Mouse (Mus musculus) limb, embryonic 12.5 days (tissue): ENCODE measurements at regions not wholly inside any gene's neighbourhood (a gene's known extent, or its start where the extent isn't known, plus 50 kb on each side); places are given as distances from the start of the nearest gene placed in this dataset.

Source experiments
- ATAC-seq: fragments of 200-750 bp; cut with Nextera tagmentation; 2 replicates; pipeline ENCODE4 v1.8.0; 2017; ENCODE audit warnings: low read depth, moderate TSS enrichment; ENCODE audit not compliant: insufficient number of reproducible peaks, insufficient read depth, low FRiP score, low TSS enrichment
- H3K27ac ChIP-seq: fragments of 300-500 bp; sonication (generic); 2 replicates; pipeline ENCODE4 v1.5.1; 2016; ENCODE audit warnings: mild to moderate bottlenecking, moderate library complexity
- H3K27me3 ChIP-seq: fragments of 300-500 bp; sonication (generic); 2 replicates; pipeline ENCODE4 v1.6.1; 2016; ENCODE audit warnings: mild to moderate bottlenecking, moderate library complexity
- H3K36me3 ChIP-seq: fragments of 300-500 bp; sonication (generic); 2 replicates; pipeline ENCODE4 v1.6.1; 2016; ENCODE audit warnings: mild to moderate bottlenecking, moderate library complexity
- H3K4me1 ChIP-seq: fragments of 300-500 bp; sonication (generic); replicated peaks from 2 replicates; pipeline ENCODE4 v1.6.1; 2016
- H3K4me2 ChIP-seq: fragments of 300-500 bp; sonication (generic); 2 replicates; pipeline ENCODE4 v1.6.1; 2016; ENCODE audit warnings: mild to moderate bottlenecking, moderate library complexity
- H3K4me3 ChIP-seq: fragments of 300-500 bp; sonication (generic); replicated peaks from 2 replicates; pipeline ENCODE4 v1.5.1; 2016; ENCODE audit warnings: mild to moderate bottlenecking
- H3K9ac ChIP-seq: fragments of 300-500 bp; sonication (generic); replicated peaks from 2 replicates; pipeline ENCODE4 v1.6.1; 2016; ENCODE audit warnings: mild to moderate bottlenecking, moderate library complexity
- H3K9me3 ChIP-seq: fragments of 300-500 bp; sonication (generic); 2 replicates; pipeline ENCODE4 v1.6.1; 2016; ENCODE audit warnings: mild to moderate bottlenecking, moderate library complexity
- WGBS: fragments of 180-500 bp; shearing (Covaris S2); methylation state at CpG from one replicate; pipeline ENCODE4 v1.1.7; 2016; 5-methylcytosine and 5-hydroxymethylcytosine counted together

GRCm38 (mm10) chr13:60416024-60416423, 185.7 kb upstream of the Dapk1 start:
- H3K4me3 ChIP-seq: no peak overlapping the region
- H3K4me2 ChIP-seq: no peak overlapping the region
- H3K36me3 ChIP-seq: no peaks in the 10 kb centered on the region
- no peak overlapping the region for H3K9ac ChIP-seq
- ATAC-seq: no peak
- H3K4me1 ChIP-seq: peaks cover 19% of the 10 kb centered on the region
- H3K27ac ChIP-seq: peak overlapping the region; percentile 68; the same call in 1 of the 2 replicates
- H3K9me3 ChIP-seq: no peaks in the 10 kb centered on the region
- no peaks in the 10 kb centered on the region for H3K27me3 ChIP-seq
- 50% methylated on average over 1 of the region's 1 CpGs for WGBS

- Histone ChIP-seq H3K27me3 (no peaks in the 10 kb centered on the region), H3K36me3 (no peaks in the 10 kb centered on the region), H3K4me1 (peaks cover 14% of the 10 kb centered on the region), H3K4me3 (no peak overlapping the region), H3K9ac (no peak overlapping the region), H3K9me3 (no peaks in the 10 kb centered on the region), H3K27ac (peak overlapping the region; percentile 68), H3K4me2 (no peak overlapping the region)
- WGBS: 76% methylated on average over 8 of the region's 8 CpGs
- ATAC-seq: no peak
Observed at GRCm38 (mm10) chr13:60417015-60417414, 184.7 kb upstream of the Dapk1 start.

- no peak overlapping the region for H3K4me3 ChIP-seq
- peak overlapping the region; percentile 68 for H3K27ac ChIP-seq
- peaks cover 14% of the 10 kb centered on the region for H3K4me1 ChIP-seq
- H3K4me2 ChIP-seq: no peak overlapping the region
- peak; percentile 61; the same call in 1 of the 2 replicates for ATAC-seq
- H3K36me3 ChIP-seq: no peaks in the 10 kb centered on the region
- H3K27me3 ChIP-seq: no peaks in the 10 kb centered on the region
- 52% methylated on average over 14 of the region's 14 CpGs for WGBS
- no peaks in the 10 kb centered on the region for H3K9me3 ChIP-seq
- H3K9ac ChIP-seq: no peak overlapping the region
Observed at GRCm38 (mm10) chr13:60417436-60418158, 184.2 kb upstream of the Dapk1 start.

DNA sequence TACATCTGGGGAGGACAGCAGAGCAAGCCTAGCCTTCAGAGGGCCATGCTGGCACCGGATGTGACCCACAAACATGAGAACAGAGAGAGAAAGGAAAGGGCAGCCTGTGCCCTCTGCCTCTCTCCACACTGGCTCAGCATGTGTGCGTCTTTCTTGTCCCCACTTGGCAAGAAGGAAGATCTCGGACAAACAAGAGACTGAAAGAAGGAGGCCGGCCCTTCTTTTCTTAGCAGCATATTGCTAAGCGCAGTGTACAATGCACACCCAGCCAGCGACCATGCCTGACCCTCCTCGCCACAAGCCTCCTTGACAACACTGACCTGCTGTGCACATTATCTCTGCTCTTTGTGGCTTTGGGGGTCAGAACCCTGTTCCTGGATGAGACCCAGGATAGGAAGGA, 181.4 kb upstream of the Dapk1 start:
- WGBS: 82% methylated on average over 7 of the region's 7 CpGs
- Histone ChIP-seq H3K4me3 (no peak overlapping the region), H3K36me3 (no peaks in the 10 kb centered on the region), H3K27ac (no peak overlapping the region), H3K4me2 (no peak overlapping the region), H3K27me3 (no peaks in the 10 kb centered on the region), H3K9ac (no peak overlapping the region), H3K9me3 (no peaks in the 10 kb centered on the region), H3K4me1 (peaks cover 19% of the 10 kb centered on the region)
- ATAC-seq: no peak

GRCm38 (mm10) chr13:60420842-60421696, 180.7 kb upstream of the Dapk1 start:
- Histone ChIP-seq H3K9me3 (no peaks in the 10 kb centered on the region), H3K27me3 (no peaks in the 10 kb centered on the region), H3K4me1 (peaks cover 26% of the 10 kb centered on the region), H3K9ac (no peak overlapping the region), H3K36me3 (no peaks in the 10 kb centered on the region), H3K4me3 (no peak overlapping the region), H3K4me2 (no peak overlapping the region), H3K27ac (0 out of 2 replicates have a peak overlapping the region, but pooled peaks have one; percentile 0)
- no peak for ATAC-seq
- 72% methylated on average over 3 of the region's 3 CpGs for WGBS

DNA sequence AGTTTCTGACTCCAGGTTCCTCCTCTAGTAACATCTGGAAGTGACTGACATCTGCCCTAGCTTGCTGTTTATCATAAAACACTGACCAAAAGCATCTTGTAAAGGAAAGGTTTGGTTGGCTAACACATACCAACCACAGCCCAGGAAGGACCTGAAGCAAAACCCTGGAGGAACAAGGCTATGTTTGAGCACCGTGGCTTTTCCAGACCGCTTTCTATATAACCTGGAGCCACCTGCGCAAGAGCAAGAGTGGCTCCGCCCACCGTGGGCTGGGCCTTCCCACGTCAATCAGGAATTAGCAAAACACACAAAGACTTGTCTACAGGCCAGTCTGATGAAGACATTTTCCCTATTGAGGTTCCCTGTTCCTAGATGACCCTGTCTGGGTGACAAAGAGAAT, 177.5 kb upstream of the Dapk1 start:
- Histone ChIP-seq H3K9me3 (no peaks in the 10 kb centered on the region), H3K9ac (no peak overlapping the region), H3K27me3 (no peaks in the 10 kb centered on the region), H3K4me2 (no peak overlapping the region), H3K4me3 (no peak overlapping the region), H3K4me1 (peaks cover 38% of the 10 kb centered on the region), H3K27ac (no peak overlapping the region), H3K36me3 (no peaks in the 10 kb centered on the region)
- no peak for ATAC-seq
- whole genome bisulfite sequencing: 66% methylated on average over 6 of the region's 6 CpGs

- H3K4me2 ChIP-seq: no peak overlapping the region
- H3K36me3 ChIP-seq: no peaks in the 10 kb centered on the region
- no peak overlapping the region for H3K9ac ChIP-seq
- H3K27ac ChIP-seq: 0 out of 2 replicates have a peak overlapping the region, but pooled peaks have one; percentile 19
- WGBS: 59% methylated on average over 11 of the region's 11 CpGs
- H3K27me3 ChIP-seq: no peaks in the 10 kb centered on the region
- ATAC-seq: no peak
- H3K4me3 ChIP-seq: no peak overlapping the region
- H3K4me1 ChIP-seq: peaks cover 38% of the 10 kb centered on the region
- no peaks in the 10 kb centered on the region for H3K9me3 ChIP-seq
Observed at GRCm38 (mm10) chr13:60425140-60425539, 176.6 kb upstream of the Dapk1 start.

DNA sequence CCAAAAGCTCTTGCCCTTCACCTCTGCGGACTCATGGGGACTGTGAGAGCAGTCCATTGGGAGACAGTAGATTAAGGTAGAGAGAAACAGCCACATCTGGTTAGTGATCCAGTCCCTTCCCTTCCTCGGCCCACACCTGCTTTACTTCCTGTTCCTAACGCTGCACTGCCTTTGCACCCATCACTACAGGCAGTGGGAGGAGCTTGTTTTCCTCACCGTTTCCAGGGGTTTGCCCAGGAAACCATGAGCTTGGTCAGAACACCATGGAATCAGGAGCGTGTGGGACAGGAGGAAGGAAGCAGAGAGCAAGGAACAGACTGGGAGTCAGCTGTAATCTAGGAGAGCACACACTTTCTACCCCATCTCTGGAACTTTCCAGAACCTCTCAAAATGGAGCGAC, 176.2 kb upstream of the Dapk1 start:
- Histone ChIP-seq H3K4me2 (no peak overlapping the region), H3K9me3 (no peaks in the 10 kb centered on the region), H3K9ac (no peak overlapping the region), H3K4me3 (no peak overlapping the region), H3K27ac (0 out of 2 replicates have a peak overlapping the region, but pooled peaks have one; percentile 19), H3K36me3 (no peaks in the 10 kb centered on the region), H3K27me3 (no peaks in the 10 kb centered on the region), H3K4me1 (peaks cover 38% of the 10 kb centered on the region)
- no peak for ATAC-seq
- 77% methylated on average over 6 of the region's 6 CpGs for WGBS

DNA sequence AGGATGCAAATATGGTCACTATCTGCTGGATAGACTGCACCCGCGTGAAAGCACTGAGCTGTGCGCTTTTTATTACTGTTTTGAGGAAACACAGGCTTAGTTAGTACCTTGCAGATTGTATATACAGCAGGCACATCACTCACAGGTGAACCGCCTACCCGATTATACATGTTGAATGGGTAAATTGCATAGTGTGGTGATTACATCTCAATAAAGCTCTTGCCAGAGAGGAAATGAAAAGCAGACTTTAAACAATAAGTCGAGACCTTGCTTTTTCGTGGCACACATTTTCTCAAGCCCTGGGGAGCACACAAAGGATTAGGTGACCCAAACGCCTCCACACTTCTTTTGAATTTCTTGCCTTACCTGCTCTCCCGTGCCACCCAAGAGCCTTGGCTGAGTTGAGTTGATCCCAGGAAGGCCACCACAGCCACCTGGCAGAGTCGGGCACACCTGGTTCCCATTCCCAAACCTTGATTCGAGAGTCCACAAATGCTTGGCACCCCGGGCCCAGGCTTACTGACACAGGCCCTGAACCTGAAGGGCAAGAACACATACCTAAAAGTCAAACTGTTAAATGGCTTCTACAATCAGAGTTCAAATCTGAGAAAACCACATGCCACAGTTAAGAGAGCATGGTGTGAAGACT, 175.4 kb upstream of the Dapk1 start:
- H3K9ac ChIP-seq: no peak overlapping the region
- H3K4me3 ChIP-seq: no peak overlapping the region
- 0 out of 2 replicates have a peak, but pooled peaks have one; percentile 23 for ATAC-seq
- H3K27me3 ChIP-seq: no peaks in the 10 kb centered on the region
- H3K27ac ChIP-seq: peak overlapping the region; percentile 89
- no peak overlapping the region for H3K4me2 ChIP-seq
- 57% methylated on average over 12 of the region's 12 CpGs for WGBS
- H3K9me3 ChIP-seq: no peaks in the 10 kb centered on the region
- H3K36me3 ChIP-seq: no peaks in the 10 kb centered on the region
- H3K4me1 ChIP-seq: peaks cover 38% of the 10 kb centered on the region

DNA sequence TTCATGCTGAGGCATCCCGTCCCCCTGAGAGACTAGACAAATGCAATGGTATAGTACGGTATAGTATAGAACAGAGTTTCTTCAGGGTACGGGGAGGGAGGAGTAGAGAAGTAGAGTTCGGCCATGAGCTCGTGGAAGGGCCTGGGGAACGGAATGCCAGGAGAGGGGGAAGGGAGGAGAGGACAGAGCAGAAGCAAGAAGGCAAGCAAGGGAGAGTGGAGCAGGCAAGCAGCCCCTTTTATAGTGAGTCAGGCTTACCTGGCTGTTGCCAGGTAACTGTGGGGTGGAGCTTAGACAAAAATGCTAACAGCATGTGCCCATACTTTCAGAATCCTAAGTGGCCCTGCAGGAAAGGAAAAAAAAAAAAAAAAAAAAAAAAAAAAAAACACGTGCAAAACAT, 174.7 kb upstream of the Dapk1 start:
- Histone ChIP-seq H3K4me2 (peak overlapping the region; percentile 38; the same call in 1 of the 2 replicates), H3K4me3 (no peak overlapping the region), H3K27me3 (no peaks in the 10 kb centered on the region), H3K9ac (no peak overlapping the region), H3K4me1 (peaks cover 38% of the 10 kb centered on the region), H3K36me3 (no peaks in the 10 kb centered on the region), H3K9me3 (no peaks in the 10 kb centered on the region), H3K27ac (peak overlapping the region; percentile 89)
- no peak for ATAC-seq
- 50% methylated on average over 7 of the region's 7 CpGs for WGBS
